10 mouse cellular contexts compared by ENCODE assay signal in genomic region chr6:34230768-34231381, GRCm38 (mm10). TPM values are rescaled to one million over a fixed set of nuclear protein-coding genes. Genes with fewer than 3 reads are reported as not detected.
DNase-seq lines count a peak whose midpoint lies in the region; ATAC-seq and TF ChIP-seq lines count a peak whose summit lies in the region.
"Had no signal": no experiment of that assay in that cellular context is flagged by ENCODE, and none has a peak within 500 bp of the region (broad histone marks: within the 10 kb centered on the region; RNA-seq: fewer than 3 reads in every experiment).

No protein-coding gene starts in this region.

- no peak overlapping the region for H3K27ac ChIP-seq in heart, embryonic 10.5 days
- no peak overlapping the region for H3K27ac ChIP-seq in MEL (ENCODE audit: control insufficient read depth, low read depth, low read length)
- H3K27ac ChIP-seq: embryonic facial prominence, embryonic 13.5 days; macrophage had no signal

- peak; percentile 52; the same call in 1 of the 2 replicates for ATAC-seq in granulocyte monocyte progenitor cell, adult 5-6 weeks (replicated peaks; ENCODE audit: poor library complexity, severe bottlenecking)

- H3K4me1 ChIP-seq in heart, embryonic 10.5 days = peaks cover 27% of the 10 kb centered on the region
- no peaks in the 10 kb centered on the region for H3K4me1 ChIP-seq in MEL (ENCODE audit: control insufficient read depth in 1 of 2, insufficient read depth in 2 of 2, low read length in 2 of 2)
- H3K4me1 ChIP-seq: embryonic facial prominence, embryonic 13.5 days had no signal

- peak; percentile 71 to 79 (median 74) for TF ChIP-seq CTCF in MEL (IDR thresholded peaks at IDR 0.05 in 2 of 3, conservative IDR thresholded peaks at IDR 0.05 in 1 of 3; ENCODE audit: control insufficient read depth in 1 of 3, insufficient read depth in 1 of 3, low read depth in 2 of 3, low read length in 3 of 3, poor library complexity in 1 of 3, severe bottlenecking in 1 of 3)

- no peak overlapping the region for H3K9ac ChIP-seq in MEL (ENCODE audit: control insufficient read depth, low read depth, low read length, poor library complexity, severe bottlenecking)
- H3K9ac ChIP-seq: embryonic facial prominence, embryonic 13.5 days had no signal

- H3K9me3 ChIP-seq in heart, embryonic 10.5 days = no peaks in the 10 kb centered on the region
- H3K9me3 ChIP-seq in MEL (replicated peaks; ENCODE audit: insufficient read depth, low read length) = no peaks in the 10 kb centered on the region
- H3K9me3 ChIP-seq: embryonic facial prominence, embryonic 13.5 days had no signal

- H3K79me2 ChIP-seq in MEL (ENCODE audit: control insufficient read depth, insufficient read depth, low read length, poor library complexity) = no peaks in the 10 kb centered on the region

- no peaks in the 10 kb centered on the region for H3K36me3 ChIP-seq in heart, embryonic 10.5 days
- H3K36me3 ChIP-seq in MEL (ENCODE audit: control insufficient read depth in 1 of 2, insufficient read depth in 2 of 2, low read length in 2 of 2) = no peaks in the 10 kb centered on the region
- H3K36me3 ChIP-seq: embryonic facial prominence, embryonic 13.5 days had no signal

- 34% methylated on average over 13 of the region's 13 CpGs for WGBS in heart, embryonic 10.5 days

- TF ChIP-seq POLR2A in MEL (IDR thresholded peaks at IDR 0.05; ENCODE audit: control insufficient read depth in 1 of 2, insufficient read depth in 1 of 2, low read depth in 1 of 2, low read length in 2 of 2, poor library complexity in 1 of 2) = no peak

- H3K27me3 ChIP-seq in heart, embryonic 10.5 days (ENCODE audit: insufficient read depth, poor library complexity, severe bottlenecking) = no peaks in the 10 kb centered on the region
- peaks cover 0 to 3% of the 10 kb centered on the region in 2 experiments; a peak in 1 of 4 replicates for H3K27me3 ChIP-seq in MEL (ENCODE audit: control insufficient read depth in 1 of 2, insufficient read depth in 2 of 2, low read length in 2 of 2)
- H3K27me3 ChIP-seq: embryonic facial prominence, embryonic 13.5 days had no signal

- TF ChIP-seq EP300 in MEL (IDR thresholded peaks at IDR 0.05; ENCODE audit: low read depth in 1 of 2, low read length in 2 of 2) = no peak

- peak; percentile 70 for TF ChIP-seq RAD21 in MEL (IDR thresholded peaks at IDR 0.05; ENCODE audit: low read depth, low read length)

- H3K4me3 ChIP-seq in heart, embryonic 10.5 days = no peak overlapping the region
- H3K4me3 ChIP-seq in MEL (ENCODE audit: control insufficient read depth in 1 of 2, insufficient read depth in 1 of 2, low read depth in 2 of 2, low read length in 2 of 2) = no peak overlapping the region
- H3K4me3 ChIP-seq: embryonic facial prominence, embryonic 13.5 days had no signal

- peak; percentile 23 for DNase-seq in heart, adult 8-10 months (ENCODE audit: low spot score)
- DNase-seq in heart, embryonic 10.5 days (ENCODE audit: low spot score) = no peak
- peak; percentile 57 for DNase-seq in MEL (ENCODE audit: low read depth, low spot score)
- peak; percentile 34 for DNase-seq in cerebellum, adult 9-10 months
- DNase-seq in layer of hippocampus, adult 18-20 months (ENCODE audit: low spot score in 2 of 2) = peak; percentile 16 to 73
- DNase-seq in lung, postnatal 14 days = peak; percentile 63
- DNase-seq in telencephalon, adult 2 months (ENCODE audit: low read depth, low spot score) = peak; percentile 19

TF ChIP-seq in MEL, 35 proteins besides CTCF, POLR2A, EP300 and RAD21:
- TF ChIP-seq ZNF384 (IDR thresholded peaks at IDR 0.05; ENCODE audit: low read depth, low read length) (peak; percentile 46), MAZ (IDR thresholded peaks at IDR 0.05; ENCODE audit: low read depth, low read length) (no peak), MAFK (IDR thresholded peaks at IDR 0.05; ENCODE audit: borderline replicate concordance, low read depth, low read length) (no peak), HCFC1 (IDR thresholded peaks at IDR 0.05; ENCODE audit: low read depth, low read length) (no peak), MEF2A (IDR thresholded peaks at IDR 0.05; ENCODE audit: extremely low read depth, insufficient replicate concordance, low read depth, low read length, poor library complexity, severe bottlenecking) (no peak), MXI1 (IDR thresholded peaks at IDR 0.05; ENCODE audit: low read depth, low read length) (no peak), SMC3 (IDR thresholded peaks at IDR 0.05; ENCODE audit: low read depth, low read length) (peak; percentile 72), NELFE (IDR thresholded peaks at IDR 0.05; ENCODE audit: low read depth, low read length) (no peak), ETS1 (IDR thresholded peaks at IDR 0.05; ENCODE audit: low read depth, low read length) (no peak), ZC3H11A (IDR thresholded peaks at IDR 0.05; ENCODE audit: low read depth, low read length) (peak; percentile 32; the same call in 1 of the 2 replicates), POLR2AphosphoS5 (IDR thresholded peaks at IDR 0.05; ENCODE audit: borderline replicate concordance, low read depth, low read length) (no peak), TCF12 (IDR thresholded peaks at IDR 0.05; ENCODE audit: low read depth, low read length) (no peak), USF2 (IDR thresholded peaks at IDR 0.05; ENCODE audit: borderline replicate concordance in 1 of 2, insufficient read depth in 1 of 2, low read depth in 1 of 2, low read length in 2 of 2) (no peak), MAX (IDR thresholded peaks at IDR 0.05; ENCODE audit: low read length) (no peak)

RNA-seq across cellular contexts. Expression of gene Slc35b4, which starts 54.0 kb away (rescaled TPM):
- 1 to 10 TPM; 6.9 to 9.2 (median 7.6) TPM for total RNA-seq in heart, adult 8-10 months (2022)
- 43.2 and 46.3 TPM in 2 replicates for polyA plus RNA-seq in heart, embryonic 10.5 days (2016; fragmentation: Nextera tagmentation; extraction: Ambion mirVana)
- total RNA-seq in MEL (2012; rRNA removed) = 5.4 and 6.1 TPM in 2 replicates
- polyA plus RNA-seq in MEL (2012; ENCODE audit: insufficient read depth in 1 of 2, insufficient read length in 2 of 2, low read depth in 1 of 2, low replicate concordance in 2 of 2, missing spikeins in 1 of 2) = 10 to 100 TPM in 1 of 2 experiments, not detected in 1; 10.7 TPM
- total RNA-seq in granulocyte monocyte progenitor cell, adult 5-6 weeks (2014; fragmentation: Nextera tagmentation) = 33.6 and 34.9 TPM in 2 replicates
- total RNA-seq in granulocyte monocyte progenitor cell, adult 5-6 weeks (2017) = 25.9 and 36.7 TPM in 2 replicates
- 10 to 100 TPM; 60.3 to 61.8 TPM for total RNA-seq in layer of hippocampus, adult 18-20 months (2021)
